Mouse (Mus musculus) embryonic fibroblast, embryonic 13.5 days (primary cell): ENCODE measurements at regions not wholly inside any gene's neighbourhood (a gene's known extent, or its start where the extent isn't known, plus 50 kb on each side); places are given as distances from the start of the nearest gene placed in this dataset.
"Not testable (repeated sequence)": the region's sequence is repeated elsewhere in the genome, so short reads cannot be mapped to it uniquely, and the experiment has no call there.

ENCODE experiments used
- H3K27ac ChIP-seq: 2 replicates; pipeline ENCODE4 v1.5.1; 2012; ENCODE audit warnings: low read length, control low read depth, inconsistent platforms; ENCODE audit not compliant: insufficient read depth
- H3K4me1 ChIP-seq: 2 replicates; pipeline ENCODE4 v1.6.1; 2011; ENCODE audit warnings: low read length; ENCODE audit not compliant: control insufficient read depth, insufficient read depth
- H3K4me3 ChIP-seq: 2 replicates; pipeline ENCODE4 v1.5.1; 2011; ENCODE audit warnings: mild to moderate bottlenecking, control low read depth, low read length; ENCODE audit not compliant: insufficient read depth
- CTCF ChIP-seq: IDR thresholded peaks from 2 replicates; pipeline ENCODE4 v1.5.1; 2011; ENCODE audit warnings: mild to moderate bottlenecking, control low read depth, low read length, moderate library complexity, borderline replicate concordance; ENCODE audit not compliant: insufficient read depth
- POLR2A ChIP-seq: IDR thresholded peaks from 2 replicates; pipeline ENCODE4 v1.6.1; 2011; ENCODE audit warnings: low read depth, mild to moderate bottlenecking, control low read depth, low read length, moderate library complexity

DNA sequence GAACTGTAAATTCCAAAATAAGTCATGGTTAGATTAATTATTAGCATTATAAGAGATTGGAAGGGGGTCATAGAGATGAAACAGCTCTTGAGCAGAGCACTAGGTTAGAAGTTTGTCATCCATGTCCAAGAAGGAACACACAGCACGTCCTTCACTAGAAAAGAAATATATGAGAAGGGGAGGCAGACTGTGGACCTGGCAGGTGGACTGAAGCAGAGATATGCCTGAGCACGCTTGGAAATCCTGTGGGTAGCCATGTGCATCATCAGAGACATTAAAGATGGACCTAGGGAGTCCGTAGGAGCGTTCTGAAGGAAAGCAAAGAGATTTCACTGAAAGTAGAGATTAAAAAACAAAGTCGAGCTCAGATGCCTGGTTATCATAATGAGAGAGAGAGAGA lies 343.9 kb upstream of the Rgma start:
- Histone ChIP-seq H3K4me3 (no peak overlapping the region), H3K4me1 (peaks cover 8% of the 10 kb centered on the region), H3K27ac (no peak overlapping the region)
- TF ChIP-seq POLR2A (no peak), CTCF (no peak)

DNA sequence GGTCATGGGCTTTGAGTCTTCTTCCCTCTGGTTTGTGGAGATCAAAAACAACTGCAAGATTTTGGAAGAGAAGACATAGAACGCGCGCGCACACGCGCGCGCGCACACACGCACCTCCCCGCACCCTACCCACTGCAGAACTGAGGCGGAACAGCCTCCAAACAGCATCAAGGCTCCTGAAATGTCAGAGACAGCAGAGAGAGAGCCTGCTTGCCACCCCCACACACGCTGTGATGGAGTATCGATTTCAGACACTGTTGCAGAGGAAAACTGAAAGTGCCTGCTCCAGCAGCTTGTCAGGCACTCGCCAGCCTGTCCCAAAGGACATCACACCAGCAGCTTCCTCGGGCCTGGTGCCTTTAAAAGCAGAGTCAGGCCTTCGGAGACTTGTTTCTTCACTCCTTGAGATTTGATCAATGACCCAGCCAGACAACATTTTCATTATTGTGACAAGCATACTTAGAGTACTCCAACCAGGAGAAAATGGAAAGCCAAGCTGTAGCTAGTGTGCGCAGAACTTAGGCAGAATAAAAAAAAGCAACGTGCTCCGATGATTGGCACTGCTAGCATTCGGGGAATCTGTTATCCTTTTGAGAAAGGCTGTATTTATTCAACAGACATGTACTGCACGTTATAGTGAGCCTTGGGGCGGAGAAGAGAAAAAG lies 342.9 kb upstream of the Rgma start:
- H3K4me1 ChIP-seq = peaks cover 8% of the 10 kb centered on the region
- no peak overlapping the region for H3K27ac ChIP-seq
- no peak overlapping the region for H3K4me3 ChIP-seq
- TF ChIP-seq CTCF = no peak
- TF ChIP-seq POLR2A = no peak

DNA sequence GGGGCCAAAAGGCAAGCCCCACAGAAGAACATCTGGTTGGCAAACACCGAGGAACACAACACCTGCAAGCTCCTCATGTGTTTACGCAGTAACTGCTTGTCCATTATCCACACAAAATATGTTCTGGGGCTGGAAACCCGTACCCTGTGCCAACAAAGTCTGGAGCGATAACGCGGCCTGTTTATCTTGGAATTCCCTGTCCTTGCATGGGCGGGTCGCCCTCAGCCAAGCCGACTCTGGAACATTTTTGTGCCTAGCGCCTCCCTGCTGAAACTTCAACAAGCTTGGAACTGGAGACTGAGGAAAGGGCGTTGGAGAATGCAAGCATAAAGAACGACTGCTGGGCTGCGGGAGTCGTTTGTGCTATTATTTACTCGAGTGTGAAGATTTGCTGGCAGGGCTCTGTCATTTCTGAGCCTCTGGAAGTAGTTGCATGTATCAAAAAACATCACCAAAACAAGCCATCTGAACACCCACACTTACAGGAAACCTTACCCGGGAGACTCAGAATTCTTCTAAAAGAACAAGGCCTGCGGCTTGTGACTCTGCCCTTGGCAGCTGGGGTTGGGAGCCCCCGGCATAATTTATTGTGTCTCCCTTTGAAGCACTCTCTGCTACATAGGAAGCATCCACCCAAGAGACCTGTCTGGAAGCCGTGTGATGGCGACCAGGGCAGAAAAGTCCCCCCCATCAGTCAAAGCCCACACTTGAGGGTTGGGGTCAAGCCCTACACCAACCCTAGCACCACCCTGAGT lies 338.3 kb upstream of the Rgma start:
- H3K4me3 ChIP-seq = no peak overlapping the region
- H3K4me1 ChIP-seq = no peaks in the 10 kb centered on the region
- peak overlapping the region; percentile 35 for H3K27ac ChIP-seq
- TF ChIP-seq POLR2A (no peak), CTCF (no peak)

DNA sequence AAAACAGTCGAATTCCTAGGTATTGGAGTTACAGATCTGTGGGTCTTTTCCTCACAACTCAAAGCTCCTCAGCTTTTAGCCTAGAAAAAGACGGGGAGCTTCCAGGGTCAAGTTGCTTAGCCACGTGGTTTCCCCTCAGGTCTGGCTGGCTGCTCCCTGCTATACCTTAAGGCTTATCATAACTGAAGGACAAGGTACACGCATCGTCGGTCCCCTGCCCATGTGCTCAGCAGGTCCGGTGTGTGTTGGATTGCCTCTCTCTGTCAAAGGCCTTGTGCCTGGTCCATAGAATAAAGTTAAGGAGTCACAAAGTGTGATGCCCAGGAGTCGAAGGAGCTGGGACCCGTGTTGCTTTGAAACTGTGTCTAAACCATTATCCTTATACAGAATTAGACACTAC lies 337.7 kb upstream of the Rgma start:
- no peak overlapping the region for H3K4me3 ChIP-seq
- no peaks in the 10 kb centered on the region for H3K4me1 ChIP-seq
- TF ChIP-seq CTCF (no peak), POLR2A (no peak)
- peak overlapping the region; percentile 35; the same call in 1 of the 2 replicates for H3K27ac ChIP-seq

DNA sequence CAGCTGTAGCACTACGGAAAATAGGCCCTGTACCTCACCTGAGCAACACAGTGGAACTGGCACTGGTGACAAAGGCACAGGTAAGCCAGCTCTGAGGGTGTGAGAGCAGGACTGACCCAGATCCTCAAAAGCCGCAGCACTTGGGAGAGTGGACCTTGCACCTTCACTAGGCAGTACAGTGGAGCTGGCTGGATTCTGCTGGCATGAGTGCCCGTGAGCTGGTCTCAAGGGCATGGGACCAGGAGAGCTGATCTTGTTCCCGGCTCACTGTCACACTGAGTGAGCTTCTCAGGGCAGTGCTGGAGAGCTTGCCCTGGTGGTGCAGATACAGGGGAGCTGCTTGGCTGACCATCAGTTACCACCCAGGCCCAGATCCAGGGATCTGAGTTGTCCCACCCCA lies 335.4 kb upstream of the Rgma start:
- Histone ChIP-seq H3K4me3 (no peak overlapping the region), H3K27ac (no peak overlapping the region), H3K4me1 (no peaks in the 10 kb centered on the region)
- TF ChIP-seq CTCF (no peak), POLR2A (no peak)

DNA sequence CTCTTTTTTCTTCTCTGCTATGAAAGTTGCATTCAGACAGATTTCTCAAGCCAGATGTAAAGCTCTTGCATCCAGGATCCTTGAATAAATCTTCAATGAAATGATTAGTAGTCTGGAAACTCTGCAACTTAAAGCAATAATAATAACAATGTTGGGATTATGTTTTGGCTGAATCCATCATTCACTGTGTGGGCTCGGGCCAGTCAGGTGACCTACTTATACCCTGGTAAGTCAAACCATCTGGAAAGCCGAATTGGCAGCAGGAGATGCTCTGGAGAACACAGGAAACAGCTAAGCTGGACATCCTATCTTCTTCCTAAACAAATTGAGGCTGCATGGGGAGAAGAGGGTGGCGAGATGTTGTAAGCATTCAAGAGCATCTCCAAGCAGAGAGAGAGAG lies 331.0 kb upstream of the Rgma start:
- TF ChIP-seq POLR2A = no peak
- TF ChIP-seq CTCF = no peak
- H3K4me3 ChIP-seq = no peak overlapping the region
- no peak overlapping the region for H3K27ac ChIP-seq
- H3K4me1 ChIP-seq = no peaks in the 10 kb centered on the region

DNA sequence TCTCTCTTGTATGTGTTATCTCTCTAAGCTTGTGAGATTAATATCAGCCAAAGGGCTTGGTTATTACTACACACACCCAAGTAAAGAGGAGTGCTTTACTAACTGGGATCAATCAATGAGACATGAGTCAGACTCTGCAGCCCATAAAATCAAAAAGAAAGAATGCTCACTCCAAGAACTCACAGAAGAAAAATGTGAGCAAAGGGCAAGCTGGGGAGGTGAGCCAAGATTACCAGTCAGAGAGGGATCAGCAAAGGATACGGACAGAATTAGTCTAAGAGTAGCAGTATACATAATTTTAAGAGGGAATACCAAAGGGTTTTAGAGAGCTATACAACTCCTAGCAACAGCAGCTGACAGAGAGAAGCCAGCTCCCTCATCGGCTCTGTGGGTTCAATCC lies 319.4 kb upstream of the Rgma start:
- no peak overlapping the region for H3K4me3 ChIP-seq
- TF ChIP-seq POLR2A = no peak
- TF ChIP-seq CTCF = no peak
- no peaks in the 10 kb centered on the region; the same call in 1 of the 2 replicates for H3K4me1 ChIP-seq
- H3K27ac ChIP-seq = no peak overlapping the region

DNA sequence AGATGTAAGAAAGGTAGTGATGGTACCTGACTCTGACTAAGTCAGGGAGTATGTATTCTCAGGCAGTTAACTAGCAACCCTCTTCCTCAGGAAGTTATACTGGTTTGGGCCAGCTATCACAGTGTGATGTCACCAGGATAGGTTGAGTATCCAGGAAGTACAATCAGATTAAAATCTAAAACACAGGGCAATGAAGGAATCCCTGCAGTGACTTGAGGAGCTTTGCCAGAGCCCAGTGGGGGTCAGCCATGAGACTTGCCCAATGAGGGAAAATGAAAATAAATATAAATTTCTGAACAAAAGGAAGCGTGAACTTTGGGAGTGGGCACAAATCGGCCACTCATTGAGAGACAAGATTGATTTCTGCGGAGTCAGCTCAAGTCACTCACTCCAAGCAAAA lies 311.8 kb upstream of the Rgma start:
- Histone ChIP-seq H3K4me1 (no peaks in the 10 kb centered on the region), H3K27ac (no peak overlapping the region), H3K4me3 (no peak overlapping the region)
- TF ChIP-seq CTCF = no peak
- no peak for TF ChIP-seq POLR2A

DNA sequence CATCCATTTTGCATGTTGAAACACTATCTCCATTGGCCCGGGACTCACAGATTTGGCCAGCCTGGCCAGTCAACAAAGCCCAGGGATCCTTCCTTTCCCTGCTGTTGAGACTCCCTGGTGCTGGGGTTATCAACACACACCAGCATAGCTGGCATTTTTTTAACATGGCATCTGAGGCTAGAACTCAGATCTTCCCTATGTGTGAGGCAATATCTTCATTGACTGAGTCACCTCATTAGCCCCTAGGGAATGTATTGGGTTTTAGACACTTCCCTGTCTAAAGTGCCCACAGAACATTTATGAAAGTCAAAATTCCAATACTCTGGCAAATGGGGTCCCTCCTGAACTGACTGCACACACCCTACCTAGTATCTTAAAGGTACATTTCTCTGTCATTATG lies 306.8 kb upstream of the Rgma start:
- TF ChIP-seq CTCF (no peak), POLR2A (no peak)
- no peak overlapping the region for H3K4me3 ChIP-seq
- no peak overlapping the region for H3K27ac ChIP-seq
- no peaks in the 10 kb centered on the region for H3K4me1 ChIP-seq

DNA sequence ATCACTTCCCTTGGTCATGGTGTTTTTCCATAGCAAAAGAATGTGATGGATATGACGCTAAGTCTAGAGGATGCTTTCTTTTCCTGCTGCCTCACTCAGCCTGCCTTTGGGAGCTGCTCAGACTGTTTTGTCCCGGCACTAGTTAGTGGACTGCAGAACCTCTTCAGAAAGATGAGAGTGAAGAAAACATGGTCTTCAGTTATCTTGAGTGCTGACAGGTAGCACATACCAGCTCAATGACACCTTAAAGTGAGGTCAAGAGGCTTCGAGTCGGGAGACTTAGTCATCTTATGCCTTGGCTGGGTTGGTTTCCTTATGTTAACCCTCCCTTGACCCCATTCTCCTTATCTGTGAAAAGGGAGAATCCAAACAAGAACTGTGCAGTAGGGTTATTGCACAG lies 306.0 kb upstream of the Rgma start:
- no peak overlapping the region for H3K4me3 ChIP-seq
- no peaks in the 10 kb centered on the region for H3K4me1 ChIP-seq
- no peak for TF ChIP-seq CTCF
- TF ChIP-seq POLR2A = no peak
- H3K27ac ChIP-seq = no peak overlapping the region

DNA sequence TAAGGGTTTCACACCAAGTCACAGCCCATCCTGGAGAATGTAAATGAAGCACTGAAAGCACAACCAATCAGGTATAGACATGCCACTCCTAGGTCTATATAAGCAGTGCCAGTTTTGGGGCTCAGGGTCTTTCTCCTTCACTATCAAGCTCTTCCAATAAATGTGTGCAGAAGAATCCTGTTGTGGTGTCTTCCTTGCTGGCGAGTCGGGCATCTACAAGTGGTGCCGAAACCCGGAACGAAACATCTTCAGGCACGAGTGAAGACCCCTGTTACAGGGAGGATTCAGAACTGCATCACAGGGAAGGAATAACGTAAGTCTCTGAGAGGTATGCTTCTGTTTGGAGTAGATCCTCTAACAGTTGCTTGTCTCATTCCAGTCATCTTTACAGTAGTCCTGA lies 299.9 kb upstream of the Rgma start:
- H3K4me1 ChIP-seq, H3K27ac ChIP-seq: not testable (repeated sequence)

More for the DNA sequence above, 299.9 kb upstream of the Rgma start:
- H3K4me3 ChIP-seq = not testable (repeated sequence)
